Mouse (Mus musculus): ENCODE measurements at regions not wholly inside any gene's neighbourhood (a gene's known extent, or its start where the extent isn't known, plus 50 kb on each side); places are given as distances from the start of the nearest gene placed in this dataset.
A peak's percentile ranks its signal among the peaks of the same experiment; 100 is the strongest.

GRCm38 (mm10) chr6:117497337-117497736 lies 329.0 kb downstream of the Cxcl12 start:
- Histone ChIP-seq H3K4me3 (replicated peaks; ENCODE audit: low read length) (no peak overlapping the region), H3K9me3 (replicated peaks; ENCODE audit: control insufficient read depth, low read length) (no peaks in the 10 kb centered on the region), H3K4me1 (ENCODE audit: control insufficient read depth, insufficient read depth, low read length) (no peaks in the 10 kb centered on the region), H3K4me2 (ENCODE audit: low read depth, low read length) (no peak overlapping the region), H3K27me3 (ENCODE audit: control insufficient read depth, insufficient read depth, low read length) (no peaks in the 10 kb centered on the region), H3K27ac (ENCODE audit: low read length) (no peak overlapping the region), H3K9ac (ENCODE audit: low read length) (no peak overlapping the region), H3K36me3 (ENCODE audit: control insufficient read depth, insufficient read depth, low read length) (no peaks in the 10 kb centered on the region)
- WGBS = 70% methylated on average over 5 of the region's 5 CpGs
- ATAC-seq (ENCODE audit: insufficient read depth, low FRiP score) = no peak

- no peaks in the 10 kb centered on the region for H3K9me3 ChIP-seq (replicated peaks; ENCODE audit: control insufficient read depth, low read length)
- H3K36me3 ChIP-seq (ENCODE audit: control insufficient read depth, insufficient read depth, low read length) = no peaks in the 10 kb centered on the region
- H3K27me3 ChIP-seq (ENCODE audit: control insufficient read depth, insufficient read depth, low read length) = no peaks in the 10 kb centered on the region
- H3K9ac ChIP-seq (ENCODE audit: low read length) = no peak overlapping the region
- no peak overlapping the region for H3K27ac ChIP-seq (ENCODE audit: low read length)
- H3K4me3 ChIP-seq (replicated peaks; ENCODE audit: low read length) = no peak overlapping the region
- WGBS = 88% methylated on average over 5 of the region's 5 CpGs
- H3K4me1 ChIP-seq (ENCODE audit: control insufficient read depth, insufficient read depth, low read length) = no peaks in the 10 kb centered on the region
- no peak overlapping the region for H3K4me2 ChIP-seq (ENCODE audit: low read depth, low read length)
- ATAC-seq (ENCODE audit: insufficient read depth, low FRiP score) = no peak
Measured at GRCm38 (mm10) chr6:117497904-117498303, 329.6 kb downstream of the Cxcl12 start.

- no peaks in the 10 kb centered on the region for H3K9me3 ChIP-seq (replicated peaks; ENCODE audit: control insufficient read depth, low read length)
- no peaks in the 10 kb centered on the region for H3K36me3 ChIP-seq (ENCODE audit: control insufficient read depth, insufficient read depth, low read length)
- H3K4me3 ChIP-seq (replicated peaks; ENCODE audit: low read length) = no peak overlapping the region
- H3K9ac ChIP-seq (ENCODE audit: low read length) = no peak overlapping the region
- H3K4me1 ChIP-seq (ENCODE audit: control insufficient read depth, insufficient read depth, low read length) = no peaks in the 10 kb centered on the region
- H3K27ac ChIP-seq (ENCODE audit: low read length) = no peak overlapping the region
- 45% methylated on average over 5 of the region's 5 CpGs for WGBS
- no peak overlapping the region for H3K4me2 ChIP-seq (ENCODE audit: low read depth, low read length)
- no peak for ATAC-seq (ENCODE audit: insufficient read depth, low FRiP score)
- no peaks in the 10 kb centered on the region for H3K27me3 ChIP-seq (ENCODE audit: control insufficient read depth, insufficient read depth, low read length)
Measured at GRCm38 (mm10) chr6:117502346-117502745, 334.0 kb downstream of the Cxcl12 start.

GRCm38 (mm10) chr6:117504771-117505170 lies 336.2 kb upstream of the Zfp637 start:
- Histone ChIP-seq H3K27me3 (ENCODE audit: control insufficient read depth, insufficient read depth, low read length) (no peaks in the 10 kb centered on the region), H3K36me3 (ENCODE audit: control insufficient read depth, insufficient read depth, low read length) (no peaks in the 10 kb centered on the region), H3K4me3 (replicated peaks; ENCODE audit: low read length) (no peak overlapping the region), H3K4me2 (ENCODE audit: low read depth, low read length) (no peak overlapping the region), H3K9ac (ENCODE audit: low read length) (no peak overlapping the region), H3K4me1 (ENCODE audit: control insufficient read depth, insufficient read depth, low read length) (no peaks in the 10 kb centered on the region), H3K27ac (ENCODE audit: low read length) (no peak overlapping the region), H3K9me3 (replicated peaks; ENCODE audit: control insufficient read depth, low read length) (no peaks in the 10 kb centered on the region)
- ATAC-seq (ENCODE audit: insufficient read depth, low FRiP score) = no peak
- WGBS = 71% methylated on average over 10 of the region's 10 CpGs

GRCm38 (mm10) chr6:117505431-117505830 lies 335.5 kb upstream of the Zfp637 start:
- no peaks in the 10 kb centered on the region for H3K9me3 ChIP-seq (replicated peaks; ENCODE audit: control insufficient read depth, low read length)
- ATAC-seq (ENCODE audit: insufficient read depth, low FRiP score) = no peak
- H3K4me3 ChIP-seq (replicated peaks; ENCODE audit: low read length) = no peak overlapping the region
- H3K27me3 ChIP-seq (ENCODE audit: control insufficient read depth, insufficient read depth, low read length) = no peaks in the 10 kb centered on the region
- no peaks in the 10 kb centered on the region for H3K4me1 ChIP-seq (ENCODE audit: control insufficient read depth, insufficient read depth, low read length)
- H3K9ac ChIP-seq (ENCODE audit: low read length) = no peak overlapping the region
- 30% methylated on average over 3 of the region's 3 CpGs for WGBS
- no peak overlapping the region for H3K27ac ChIP-seq (ENCODE audit: low read length)
- no peaks in the 10 kb centered on the region for H3K36me3 ChIP-seq (ENCODE audit: control insufficient read depth, insufficient read depth, low read length)
- no peak overlapping the region for H3K4me2 ChIP-seq (ENCODE audit: low read depth, low read length)

GRCm38 (mm10) chr6:117506619-117507018 lies 334.4 kb upstream of the Zfp637 start:
- ATAC-seq (ENCODE audit: insufficient read depth, low FRiP score) = no peak
- WGBS = 67% methylated on average over 7 of the region's 7 CpGs
- Histone ChIP-seq H3K27ac (ENCODE audit: low read length) (no peak overlapping the region), H3K27me3 (ENCODE audit: control insufficient read depth, insufficient read depth, low read length) (no peaks in the 10 kb centered on the region), H3K4me1 (ENCODE audit: control insufficient read depth, insufficient read depth, low read length) (no peaks in the 10 kb centered on the region), H3K9me3 (replicated peaks; ENCODE audit: control insufficient read depth, low read length) (no peaks in the 10 kb centered on the region), H3K36me3 (ENCODE audit: control insufficient read depth, insufficient read depth, low read length) (no peaks in the 10 kb centered on the region), H3K4me3 (replicated peaks; ENCODE audit: low read length) (no peak overlapping the region), H3K4me2 (ENCODE audit: low read depth, low read length) (no peak overlapping the region), H3K9ac (ENCODE audit: low read length) (no peak overlapping the region)

GRCm38 (mm10) chr6:117508860-117509259 lies 332.1 kb upstream of the Zfp637 start:
- Histone ChIP-seq H3K36me3 (ENCODE audit: control insufficient read depth, insufficient read depth, low read length) (no peaks in the 10 kb centered on the region), H3K4me3 (replicated peaks; ENCODE audit: low read length) (no peak overlapping the region), H3K9ac (ENCODE audit: low read length) (no peak overlapping the region), H3K27ac (ENCODE audit: low read length) (no peak overlapping the region), H3K27me3 (ENCODE audit: control insufficient read depth, insufficient read depth, low read length) (no peaks in the 10 kb centered on the region), H3K4me1 (ENCODE audit: control insufficient read depth, insufficient read depth, low read length) (no peaks in the 10 kb centered on the region), H3K9me3 (replicated peaks; ENCODE audit: control insufficient read depth, low read length) (no peaks in the 10 kb centered on the region), H3K4me2 (ENCODE audit: low read depth, low read length) (no peak overlapping the region)
- ATAC-seq (ENCODE audit: insufficient read depth, low FRiP score) = no peak
- 27% methylated on average over 6 of the region's 6 CpGs for WGBS

- WGBS = 83% methylated on average over 4 of the region's 4 CpGs
- H3K4me3 ChIP-seq (replicated peaks; ENCODE audit: low read length) = no peak overlapping the region
- no peaks in the 10 kb centered on the region for H3K27me3 ChIP-seq (ENCODE audit: control insufficient read depth, insufficient read depth, low read length)
- H3K9ac ChIP-seq (ENCODE audit: low read length) = no peak overlapping the region
- no peaks in the 10 kb centered on the region for H3K36me3 ChIP-seq (ENCODE audit: control insufficient read depth, insufficient read depth, low read length)
- no peak overlapping the region for H3K4me2 ChIP-seq (ENCODE audit: low read depth, low read length)
- H3K9me3 ChIP-seq (replicated peaks; ENCODE audit: control insufficient read depth, low read length) = no peaks in the 10 kb centered on the region
- H3K4me1 ChIP-seq (ENCODE audit: control insufficient read depth, insufficient read depth, low read length) = no peaks in the 10 kb centered on the region
- H3K27ac ChIP-seq (ENCODE audit: low read length) = no peak overlapping the region
- no peak for ATAC-seq (ENCODE audit: insufficient read depth, low FRiP score)
Measured at GRCm38 (mm10) chr6:117510026-117510425, 331.0 kb upstream of the Zfp637 start.

GRCm38 (mm10) chr6:117514831-117515230 lies 326.1 kb upstream of the Zfp637 start:
- ATAC-seq (ENCODE audit: insufficient read depth, low FRiP score) = peak; percentile 64; the same call in 1 of the 2 replicates
- no peaks in the 10 kb centered on the region for H3K36me3 ChIP-seq (ENCODE audit: control insufficient read depth, insufficient read depth, low read length)
- H3K4me3 ChIP-seq (replicated peaks; ENCODE audit: low read length) = no peak overlapping the region
- H3K9me3 ChIP-seq (replicated peaks; ENCODE audit: control insufficient read depth, low read length) = no peaks in the 10 kb centered on the region
- H3K9ac ChIP-seq (ENCODE audit: low read length) = no peak overlapping the region
- H3K4me1 ChIP-seq (ENCODE audit: control insufficient read depth, insufficient read depth, low read length) = no peaks in the 10 kb centered on the region
- no peak overlapping the region for H3K4me2 ChIP-seq (ENCODE audit: low read depth, low read length)
- H3K27ac ChIP-seq (ENCODE audit: low read length) = no peak overlapping the region
- 68% methylated on average over 5 of the region's 5 CpGs for WGBS
- H3K27me3 ChIP-seq (ENCODE audit: control insufficient read depth, insufficient read depth, low read length) = no peaks in the 10 kb centered on the region

GRCm38 (mm10) chr6:117516906-117517305 lies 324.1 kb upstream of the Zfp637 start:
- no peaks in the 10 kb centered on the region for H3K4me1 ChIP-seq (ENCODE audit: control insufficient read depth, insufficient read depth, low read length)
- 64% methylated on average over 7 of the region's 7 CpGs for WGBS
- ATAC-seq (ENCODE audit: insufficient read depth, low FRiP score) = no peak
- no peaks in the 10 kb centered on the region for H3K9me3 ChIP-seq (replicated peaks; ENCODE audit: control insufficient read depth, low read length)
- H3K27ac ChIP-seq (ENCODE audit: low read length) = no peak overlapping the region
- no peaks in the 10 kb centered on the region for H3K27me3 ChIP-seq (ENCODE audit: control insufficient read depth, insufficient read depth, low read length)
- no peak overlapping the region for H3K4me3 ChIP-seq (replicated peaks; ENCODE audit: low read length)
- no peaks in the 10 kb centered on the region for H3K36me3 ChIP-seq (ENCODE audit: control insufficient read depth, insufficient read depth, low read length)
- no peak overlapping the region for H3K4me2 ChIP-seq (ENCODE audit: low read depth, low read length)
- no peak overlapping the region for H3K9ac ChIP-seq (ENCODE audit: low read length)
